Mouse (Mus musculus): ENCODE data around the gene Dhdh. TPM values are rescaled to one million over a fixed set of nuclear protein-coding genes. Genes with fewer than 3 reads are reported as not detected.

Gene Dhdh
- 3.5 and 3.9 TPM in 2 replicates for polyA plus RNA-seq (2012; rRNA removed)

DNA sequence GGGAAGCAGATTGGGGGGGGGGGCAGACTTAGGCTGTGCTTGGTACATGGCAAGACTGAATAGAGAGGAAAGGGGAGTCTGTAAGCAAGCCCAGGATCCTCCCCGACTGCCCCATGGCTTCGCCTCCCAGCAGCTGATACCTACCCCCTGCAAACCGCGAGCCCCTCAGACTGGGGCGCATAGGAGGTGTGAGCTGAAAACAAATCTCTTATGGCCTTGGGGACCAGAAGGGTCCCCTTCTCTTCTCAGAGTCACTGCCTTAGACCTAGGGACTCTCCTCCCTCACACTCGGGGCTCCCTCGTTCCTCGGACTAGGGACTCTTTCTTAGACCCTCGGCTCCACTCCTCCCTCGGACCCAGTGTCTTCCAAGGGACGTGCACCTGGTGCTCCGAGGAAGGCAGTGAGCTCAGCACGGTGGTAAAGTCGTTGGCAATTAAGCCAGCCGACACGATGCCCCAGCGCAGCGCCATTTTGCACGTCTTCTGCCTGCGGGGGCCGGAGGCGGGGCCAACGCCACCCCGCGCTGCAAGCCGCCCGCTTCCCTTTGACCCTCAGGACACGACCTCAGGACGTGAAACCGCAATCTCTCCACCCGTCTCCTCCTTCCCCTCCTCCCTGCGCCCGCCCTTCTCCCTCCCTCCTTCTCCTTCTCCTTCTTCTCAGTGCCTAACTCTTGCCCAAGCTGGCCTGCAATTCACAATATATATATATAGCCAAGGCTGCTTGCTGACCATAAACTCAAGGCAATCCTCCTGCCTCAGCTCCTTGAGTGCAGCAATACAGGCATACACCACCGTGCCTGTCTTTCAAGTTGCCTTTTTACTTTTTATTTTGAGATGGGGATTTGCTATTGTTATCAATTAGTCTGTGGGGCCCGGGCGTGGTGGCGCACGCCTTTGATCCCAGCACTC is at the start of gene Dhdh:
Gene Dhdh, minus strand, starts transcription at position 513 of the 912 bp plus-strand sequence.

DNA sequence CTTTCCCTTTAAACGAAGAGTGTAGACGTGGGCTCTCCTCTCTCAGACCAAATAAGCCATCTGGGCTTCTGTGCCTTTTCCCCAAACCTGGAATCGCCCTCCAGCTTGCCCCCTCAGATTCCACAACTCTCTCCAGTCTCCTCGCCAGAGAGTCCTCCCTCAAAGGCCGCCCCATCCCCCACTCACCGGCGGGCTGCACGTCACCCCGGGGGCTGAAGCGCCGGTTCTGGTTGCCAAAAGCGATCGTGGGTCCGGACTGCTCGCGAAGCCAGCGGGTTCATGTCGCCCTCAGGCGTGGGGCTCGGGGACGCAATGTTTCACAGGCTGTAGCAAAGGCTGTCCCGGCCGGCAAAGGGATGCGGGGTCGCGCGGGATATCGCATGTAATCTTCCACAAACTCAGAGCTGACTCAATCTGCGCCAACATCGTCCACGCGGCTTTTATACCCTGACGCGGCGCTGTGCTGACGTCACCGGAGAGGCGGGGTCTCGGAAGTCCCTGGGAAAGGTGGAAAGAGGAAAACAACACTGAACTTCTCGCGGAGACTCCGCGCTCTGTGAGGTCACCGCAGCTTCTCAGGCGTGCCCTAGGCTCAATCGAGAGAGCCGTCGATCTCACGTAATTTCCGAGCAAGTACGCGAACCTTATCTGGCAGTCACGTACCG is 37.3 kb upstream of the Dhdh start, which contains the start of the genes Ppp1r15a and Plekha4:
Gene Ppp1r15a, minus strand, starts transcription at position 460 of the 665 bp plus-strand sequence.
Gene Plekha4, plus strand, starts transcription at position 522 of the 665 bp plus-strand sequence.

DNA sequence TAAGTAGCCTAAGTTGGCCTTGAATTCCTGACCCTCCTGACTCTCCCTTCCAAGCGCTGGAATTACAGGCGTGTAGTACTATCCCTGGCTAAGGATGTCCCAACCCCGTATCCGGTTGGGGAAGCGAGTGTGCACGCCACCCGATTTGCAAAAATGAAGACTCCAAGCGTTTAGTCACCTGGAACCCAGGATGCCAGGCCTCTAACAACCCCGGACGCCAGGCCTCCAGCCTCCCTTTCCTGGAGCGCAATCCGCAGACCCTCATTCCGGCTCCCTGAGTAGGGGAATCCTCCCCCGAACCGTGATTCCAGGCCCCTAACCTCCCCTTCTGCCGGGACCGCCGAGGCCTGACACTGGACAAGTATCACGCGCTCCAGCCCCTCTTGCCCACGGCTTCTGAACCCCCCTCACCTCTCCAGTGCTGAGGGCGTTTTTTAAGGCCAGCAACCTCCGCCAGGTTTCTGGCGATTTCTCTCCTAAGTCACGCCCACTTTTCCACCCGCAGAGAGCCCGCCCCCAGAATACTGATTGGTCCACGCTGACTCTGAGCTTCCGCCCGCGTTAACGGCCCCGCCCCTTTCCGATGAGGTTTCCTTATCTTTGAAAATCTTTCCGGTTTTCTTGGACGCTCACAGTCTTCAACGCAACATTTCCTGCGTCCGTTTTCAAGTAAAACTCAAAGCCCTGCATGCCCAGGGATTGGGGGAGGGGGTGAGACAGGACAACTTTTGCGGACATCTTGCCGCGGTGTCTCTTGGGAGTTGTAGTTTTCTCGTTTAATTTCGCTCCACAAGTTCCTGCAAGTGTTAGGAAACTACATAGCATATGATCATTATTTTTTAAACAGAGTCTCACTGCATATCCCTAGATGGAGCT is 21.5 kb upstream of the Dhdh start, which contains the start of gene Nucb1:
Gene Nucb1, minus strand, starts transcription at position 495 of the 876 bp plus-strand sequence.

DNA sequence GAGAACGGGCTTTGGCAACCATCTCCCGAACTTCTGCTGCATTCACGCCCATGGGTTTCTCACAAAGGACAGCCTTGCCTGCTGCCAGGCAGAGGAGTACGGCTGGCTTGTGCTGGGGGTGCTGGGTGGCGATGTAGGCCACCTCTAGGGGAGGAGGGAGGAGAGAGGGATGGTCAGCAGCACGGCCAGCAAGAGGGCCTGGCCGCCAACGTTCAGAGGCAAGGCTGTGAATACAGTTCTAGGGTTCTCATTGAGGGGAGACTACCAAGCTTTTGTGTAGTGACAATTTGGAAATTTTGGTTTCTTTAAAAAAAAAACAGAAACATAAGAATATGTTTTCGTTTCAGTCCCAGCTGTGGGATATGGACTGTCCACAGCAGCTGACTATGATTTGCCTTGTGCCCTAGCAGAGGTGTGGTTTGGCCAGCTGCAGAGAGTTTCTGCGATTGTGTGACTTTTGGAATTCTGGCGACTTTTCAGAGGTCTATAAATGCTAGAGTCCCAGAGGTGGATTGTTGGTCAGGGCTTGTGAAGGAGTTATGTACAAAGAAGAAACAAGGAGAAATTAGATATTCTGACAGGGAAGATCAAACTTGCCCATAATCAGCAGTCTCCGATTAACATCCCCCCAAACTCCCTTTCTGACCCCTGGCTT is 1.7 kb downstream of the Dhdh start, which contains the start of gene Gm45808:
Gene Gm45808, minus strand, starts transcription at position 51 of the 655 bp plus-strand sequence.

DNA sequence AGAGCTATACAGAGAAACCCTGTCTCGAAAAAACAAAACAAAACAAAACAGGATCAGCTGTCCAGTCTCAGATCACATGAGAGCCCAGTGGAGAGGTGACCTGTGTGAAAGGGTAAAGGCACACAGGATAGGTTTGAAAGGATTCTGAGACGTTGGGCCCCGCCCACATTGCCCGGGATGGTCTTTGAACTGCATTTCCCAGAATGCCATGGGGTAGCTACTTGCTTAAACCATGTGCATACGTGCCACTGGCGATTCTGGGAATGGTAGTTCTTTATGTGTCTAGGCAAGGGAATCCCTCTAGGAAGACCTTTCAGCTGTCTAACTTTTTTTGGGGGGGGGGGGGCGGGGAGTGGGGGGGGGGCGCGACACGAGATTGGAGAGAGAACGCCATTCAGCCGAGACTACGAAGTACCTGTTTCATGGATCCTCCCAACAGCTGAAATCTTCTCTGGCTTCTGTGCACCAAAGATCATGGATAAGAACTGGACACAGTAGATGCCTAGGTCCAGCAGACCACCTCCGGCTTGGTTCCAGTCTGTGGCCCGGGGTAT is 7.2 kb downstream of the Dhdh start, which contains the start of gene Tulp2:
Gene Tulp2, plus strand, starts transcription at position 504 of the 554 bp plus-strand sequence.

DNA sequence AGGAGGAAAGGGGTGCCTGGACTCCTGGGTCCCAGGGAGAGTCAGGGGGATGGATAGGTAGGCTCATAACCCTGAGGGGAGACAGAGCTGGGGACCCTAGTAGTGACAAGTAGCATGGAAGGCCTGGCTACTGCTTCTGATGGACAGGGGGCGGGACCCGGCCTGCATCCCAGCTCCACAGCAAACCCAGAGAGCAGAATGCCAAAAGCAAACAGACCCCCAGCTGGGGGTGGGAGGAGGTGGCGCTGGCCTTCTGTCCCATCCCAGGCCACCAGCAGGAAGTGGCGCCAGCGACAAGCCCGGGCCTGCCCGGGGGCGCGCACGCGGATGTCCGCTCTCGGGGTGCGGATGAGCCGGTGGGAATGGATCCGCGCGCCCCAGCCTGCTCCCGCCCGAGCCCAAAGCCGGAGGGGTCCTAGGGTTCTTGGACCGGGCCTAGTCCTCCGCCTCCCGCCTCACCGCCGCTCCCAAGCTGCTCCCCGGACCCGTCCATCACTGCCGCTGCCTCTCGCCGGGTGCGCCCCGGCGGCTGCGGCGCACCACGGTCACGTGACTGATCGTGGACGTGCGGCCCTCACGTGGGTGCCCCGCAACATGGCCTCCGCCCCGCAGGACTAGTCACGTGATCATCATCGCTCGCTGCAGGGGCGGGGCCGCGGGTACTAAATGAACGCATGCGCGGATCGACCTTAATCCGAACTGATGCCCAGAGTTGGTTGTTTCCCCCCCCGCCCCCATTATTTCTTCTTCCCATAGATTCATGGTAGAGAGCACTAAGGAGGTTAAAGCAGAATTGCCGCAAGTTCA is 22.1 kb downstream of the Dhdh start, which contains the start of gene Bax:
Gene Bax, minus strand, starts transcription at position 616 of the 807 bp plus-strand sequence.

DNA sequence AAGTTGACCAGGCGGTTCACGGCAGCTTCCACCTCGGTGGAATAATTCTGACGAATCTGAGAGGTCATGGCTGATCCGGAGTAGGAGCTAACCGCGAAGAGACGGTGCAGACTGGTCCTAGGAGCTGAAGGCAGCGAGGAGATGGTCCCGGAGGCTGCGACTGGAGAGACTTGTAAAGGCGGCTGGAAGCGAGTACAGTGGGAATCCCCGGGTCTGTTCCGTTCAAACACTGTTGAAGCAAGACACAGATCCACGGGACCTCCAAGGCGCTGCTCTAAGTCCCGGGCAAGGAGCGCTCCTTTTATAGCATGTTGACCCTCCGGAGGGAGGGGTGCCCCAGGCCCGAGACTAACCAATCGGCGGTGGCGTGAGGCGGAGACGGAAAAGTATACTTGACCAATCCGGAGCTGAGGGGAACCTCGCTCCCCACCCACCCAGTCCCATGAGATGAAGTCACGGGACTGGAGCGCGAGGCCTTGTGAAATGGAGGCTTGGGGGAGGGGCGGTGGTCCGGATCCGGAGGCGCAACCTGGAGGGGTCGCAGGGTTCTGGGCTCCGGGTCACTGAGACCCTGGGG is 29.0 kb downstream of the Dhdh start, which contains the start of gene Ftl1:
Gene Ftl1, minus strand, starts transcription at position 321 of the 577 bp plus-strand sequence.

DNA sequence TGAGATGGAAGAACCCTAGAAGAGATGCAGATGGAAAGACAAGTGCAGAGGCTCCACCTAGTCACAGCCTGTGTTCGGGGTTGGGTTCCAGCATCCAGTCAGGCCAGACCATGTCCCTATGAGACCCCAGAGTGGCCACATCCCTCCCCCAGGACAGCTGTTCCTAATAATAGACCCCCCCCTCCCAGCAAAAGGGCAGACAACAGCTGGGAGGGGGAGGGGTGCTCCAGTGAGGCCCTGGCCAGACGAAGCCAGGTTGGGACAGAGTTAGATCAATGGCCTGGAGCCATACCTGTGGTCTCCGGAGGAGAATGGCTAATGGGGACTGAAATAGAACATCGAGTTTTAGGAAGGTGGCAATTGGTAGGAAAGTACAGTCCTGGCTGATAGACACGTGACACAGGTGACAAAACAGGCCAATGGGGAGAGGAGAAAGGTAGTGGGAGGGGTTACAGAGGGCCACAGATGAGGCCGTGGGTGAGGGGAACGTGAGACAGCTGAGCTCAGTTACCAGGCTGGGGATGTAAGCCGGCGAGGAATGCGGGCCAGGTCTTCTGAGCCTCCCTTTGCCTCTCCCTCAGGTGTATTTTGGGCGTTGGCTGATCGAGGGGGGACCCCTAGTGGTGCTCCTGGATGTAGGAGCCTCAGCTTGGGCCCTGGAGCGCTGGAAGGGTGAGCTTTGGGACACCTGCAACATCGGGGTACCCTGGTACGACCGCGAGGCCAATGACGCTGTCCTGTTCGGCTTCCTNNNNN is 50.9 kb downstream of the Dhdh start, which contains the start of gene Ruvbl2:
Gene Ruvbl2, minus strand, starts transcription at position 576 of the 756 bp plus-strand sequence.

DNA sequence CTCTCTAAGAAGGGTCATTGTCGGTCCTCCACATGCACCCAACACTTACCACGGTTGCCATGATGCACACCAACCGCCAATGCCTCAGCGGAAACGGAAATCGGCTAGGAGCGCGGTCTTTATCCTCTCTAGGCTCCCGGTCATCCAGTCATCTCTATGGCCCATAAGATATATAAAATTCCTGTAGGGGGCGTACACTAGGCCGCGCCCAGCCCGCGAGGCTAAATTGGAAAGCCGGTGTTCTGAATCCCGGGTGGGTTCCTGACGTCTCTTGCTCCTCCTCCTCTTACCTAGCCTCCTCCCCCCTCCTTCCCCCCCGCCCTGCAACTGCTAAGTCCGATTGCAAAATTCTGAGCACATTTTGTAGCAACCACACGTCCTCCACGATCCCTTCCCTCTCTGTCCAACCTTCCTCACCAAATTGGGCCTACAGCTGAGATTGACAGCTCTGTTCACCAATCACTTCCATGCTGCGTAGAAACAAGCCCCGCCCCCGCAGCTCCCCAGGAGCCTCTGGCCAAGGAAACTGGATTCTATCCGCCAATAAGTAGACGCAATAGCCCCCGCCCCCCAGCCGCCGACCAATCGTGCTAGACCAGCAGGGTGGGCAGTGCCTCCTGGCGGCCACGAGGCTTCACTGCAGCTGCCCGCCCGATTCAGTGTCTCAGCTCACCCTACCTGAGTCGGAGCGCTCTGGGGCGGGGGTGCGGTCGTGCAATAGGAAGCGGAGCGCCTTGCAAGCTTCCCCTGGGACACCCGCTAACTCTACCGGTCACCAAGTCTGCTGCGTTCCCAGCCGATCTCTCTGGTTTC is 54.2 kb downstream of the Dhdh start, which contains the start of gene Gys1:
Gene Gys1, plus strand, starts transcription at position 642 of the 813 bp plus-strand sequence.

Other genes with a start within 250 kb of the Dhdh start
- gene Cd37, start 249.7 kb downstream of the Dhdh start, polyA plus RNA-seq (2012; rRNA removed), result 1.8 and 2.6 TPM in 2 replicates
- gene Slc6a16, start 247.7 kb downstream of the Dhdh start, polyA plus RNA-seq (2012; rRNA removed), result 0.17 and 0.30 TPM in 2 replicates
- not detected in 2 replicates for gene Slc6a21, start 211.3 kb downstream of the Dhdh start, polyA plus RNA-seq (2012; rRNA removed)
- gene Trpm4, start 155.0 kb downstream of the Dhdh start, polyA plus RNA-seq (2012; rRNA removed), result 18.1 and 19.9 TPM in 2 replicates
- gene Hrc, start 153.5 kb downstream of the Dhdh start, polyA plus RNA-seq (2012; rRNA removed), result 1.7 and 4.2 TPM in 2 replicates
- 13.7 and 16.5 TPM in 2 replicates for gene Ppfia3, start 121.8 kb downstream of the Dhdh start, polyA plus RNA-seq (2012; rRNA removed)
- 3.5 and 3.6 TPM in 2 replicates for gene Lin7b, start 118.2 kb downstream of the Dhdh start, polyA plus RNA-seq (2012; rRNA removed)
- gene Snrnp70, start 93.1 kb downstream of the Dhdh start, polyA plus RNA-seq (2012; rRNA removed), result 695 and 1,491 TPM in 2 replicates
- gene Kcna7, start 83.2 kb downstream of the Dhdh start, polyA plus RNA-seq (2012; rRNA removed), result 0.04 TPM in 1 of 2 replicates, not detected in the other
- gene Ntf5, start 75.1 kb downstream of the Dhdh start, polyA plus RNA-seq (2012; rRNA removed), result 1.3 and 2.1 TPM in 2 replicates
- 0.16 TPM in 1 of 2 replicates, not detected in the other for gene Lhb, start 68.0 kb downstream of the Dhdh start, polyA plus RNA-seq (2012; rRNA removed)
- 19.0 and 32.3 TPM in 2 replicates for gene Gys1, start 54.0 kb downstream of the Dhdh start, polyA plus RNA-seq (2012; rRNA removed)
- 154 and 206 TPM in 2 replicates for gene Ruvbl2, start 50.7 kb downstream of the Dhdh start, polyA plus RNA-seq (2012; rRNA removed)
- gene Ftl1, start 28.9 kb downstream of the Dhdh start, polyA plus RNA-seq (2012; rRNA removed), result 1,702 and 1,837 TPM in 2 replicates
- 146 and 199 TPM in 2 replicates for gene Bax, start 21.9 kb downstream of the Dhdh start, polyA plus RNA-seq (2012; rRNA removed)
- 0.24 and 0.80 TPM in 2 replicates for gene Tulp2, start 6.9 kb downstream of the Dhdh start, polyA plus RNA-seq (2012; rRNA removed)
- not detected in 2 replicates for gene Gm45808, start 2.0 kb downstream of the Dhdh start, polyA plus RNA-seq (2012; rRNA removed)
- 101 and 117 TPM in 2 replicates for gene Nucb1, start 21.6 kb upstream of the Dhdh start, polyA plus RNA-seq (2012; rRNA removed)
- 14.8 and 20.2 TPM in 2 replicates for gene Ppp1r15a, start 37.5 kb upstream of the Dhdh start, polyA plus RNA-seq (2012; rRNA removed)
- gene Plekha4, start 37.5 kb upstream of the Dhdh start, polyA plus RNA-seq (2012; rRNA removed), result 1.8 and 4.0 TPM in 2 replicates
- 0.37 and 0.56 TPM in 2 replicates for gene Hsd17b14, start 66.1 kb upstream of the Dhdh start, polyA plus RNA-seq (2012; rRNA removed)
- gene Bcat2, start 81.3 kb upstream of the Dhdh start, polyA plus RNA-seq (2012; rRNA removed), result 29.4 and 42.2 TPM in 2 replicates
- gene Fgf21, start 126.7 kb upstream of the Dhdh start, polyA plus RNA-seq (2012; rRNA removed), result 0.07 TPM in 1 of 2 replicates, not detected in the other
- gene Fut1, start 128.5 kb upstream of the Dhdh start, polyA plus RNA-seq (2012; rRNA removed), result 0.01 and 0.04 TPM in 2 replicates
- 0.20 and 0.22 TPM in 2 replicates for gene Izumo1, start 133.0 kb upstream of the Dhdh start, polyA plus RNA-seq (2012; rRNA removed)
- 7.7 and 8.8 TPM in 2 replicates for gene Rasip1, start 138.7 kb upstream of the Dhdh start, polyA plus RNA-seq (2012; rRNA removed)
- 2.8 and 5.1 TPM in 2 replicates for gene Mamstr, start 151.2 kb upstream of the Dhdh start, polyA plus RNA-seq (2012; rRNA removed)
- 0.02 and 0.15 TPM in 2 replicates for gene Fut2, start 177.6 kb upstream of the Dhdh start, polyA plus RNA-seq (2012; rRNA removed)
- 0.64 and 0.94 TPM in 2 replicates for gene Ntn5, start 195.2 kb upstream of the Dhdh start, polyA plus RNA-seq (2012; rRNA removed)
- gene Sec1, start 205.6 kb upstream of the Dhdh start, polyA plus RNA-seq (2012; rRNA removed), result 1.3 and 2.3 TPM in 2 replicates
- 22.0 and 26.1 TPM in 2 replicates for gene Car11, start 211.0 kb upstream of the Dhdh start, polyA plus RNA-seq (2012; rRNA removed)
- 7.3 and 9.1 TPM in 2 replicates for gene Dbp, start 216.3 kb upstream of the Dhdh start, polyA plus RNA-seq (2012; rRNA removed)
- gene Rpl18, start 226.7 kb upstream of the Dhdh start, polyA plus RNA-seq (2012; rRNA removed), result 1,250 and 1,262 TPM in 2 replicates
- 25.3 and 27.1 TPM in 2 replicates for gene Sphk2, start 229.2 kb upstream of the Dhdh start, polyA plus RNA-seq (2012; rRNA removed)
- gene Fam83e, start 232.4 kb upstream of the Dhdh start, polyA plus RNA-seq (2012; rRNA removed), result 1.3 and 1.6 TPM in 2 replicates
- gene Spaca4, start 237.0 kb upstream of the Dhdh start, polyA plus RNA-seq (2012; rRNA removed), result not detected in 2 replicates

All from central nervous system, embryonic 11.5 days (tissue).